Mouse (Mus musculus) c-Kit-positive CD71-negative TER-119-negative erythroid progenitor cells, embryonic 14.5 days (primary cell): ENCODE measurements at regions not wholly inside any gene's neighbourhood (a gene's known extent, or its start where the extent isn't known, plus 50 kb on each side); places are given as distances from the start of the nearest gene placed in this dataset.
A peak's percentile ranks its signal among the peaks of the same experiment; 100 is the strongest.

Source experiments
- DNase-seq: peaks from one replicate; pipeline ENCODE4 v3.0.0-alpha.2; 2013; ENCODE audit warnings: low read depth

DNA sequence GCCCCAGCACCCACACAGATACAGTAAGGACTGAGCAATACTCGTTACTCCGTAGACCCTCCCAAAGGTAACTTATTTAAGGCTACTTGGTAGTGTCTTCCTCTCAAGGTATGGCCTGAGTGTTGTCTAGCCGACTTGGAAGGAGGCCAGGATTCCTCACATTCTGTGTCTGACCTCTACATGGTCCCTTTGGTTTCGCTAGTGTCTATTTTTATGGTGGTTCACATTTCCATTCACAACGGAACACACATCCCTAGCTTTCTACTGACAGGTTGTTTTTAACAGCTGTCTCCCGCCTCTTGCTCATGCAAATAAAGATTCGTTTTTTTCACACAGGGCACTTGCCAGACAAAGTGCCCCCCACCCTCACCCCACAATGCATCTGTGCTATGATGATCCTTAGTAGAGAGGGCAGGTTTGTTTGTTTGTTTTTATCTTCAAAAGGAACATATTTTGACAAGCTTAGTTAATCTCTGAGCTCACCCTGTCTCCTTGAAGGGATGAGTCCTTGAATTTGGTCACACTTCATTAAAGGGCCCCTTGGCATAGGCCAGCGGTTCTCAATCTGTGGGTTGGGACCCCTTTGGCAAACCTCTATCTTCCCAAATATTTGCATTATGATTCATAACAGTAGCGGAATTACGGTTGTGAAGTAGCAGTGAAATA is 52.7 kb downstream of the Phlda1 start:
- DNase-seq: no peak

- no peak for DNase-seq
These were observed 53.5 kb downstream of the Phlda1 start for GRCm38 (mm10) chr10:111559341-111560246.

DNA sequence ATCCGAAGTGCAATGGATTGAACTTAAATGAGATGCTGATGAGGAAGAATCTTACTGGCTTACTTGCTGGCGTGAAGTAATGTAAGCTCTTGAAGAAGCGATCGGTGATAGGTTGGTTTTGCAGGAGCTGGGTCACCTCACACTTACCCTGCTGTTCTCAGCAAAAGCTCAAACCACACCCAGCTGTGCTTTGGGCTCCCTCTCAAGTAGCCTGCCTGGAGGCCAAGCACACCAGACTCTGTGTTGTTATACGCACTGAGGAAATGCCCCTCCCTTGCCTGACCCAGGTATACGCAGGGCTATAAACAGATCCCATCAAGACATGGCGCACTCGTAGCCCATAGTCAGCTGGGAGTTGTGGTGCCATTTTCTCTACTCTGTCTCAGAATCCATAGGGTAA is 56.5 kb downstream of the Phlda1 start:
- no peak for DNase-seq

DNA sequence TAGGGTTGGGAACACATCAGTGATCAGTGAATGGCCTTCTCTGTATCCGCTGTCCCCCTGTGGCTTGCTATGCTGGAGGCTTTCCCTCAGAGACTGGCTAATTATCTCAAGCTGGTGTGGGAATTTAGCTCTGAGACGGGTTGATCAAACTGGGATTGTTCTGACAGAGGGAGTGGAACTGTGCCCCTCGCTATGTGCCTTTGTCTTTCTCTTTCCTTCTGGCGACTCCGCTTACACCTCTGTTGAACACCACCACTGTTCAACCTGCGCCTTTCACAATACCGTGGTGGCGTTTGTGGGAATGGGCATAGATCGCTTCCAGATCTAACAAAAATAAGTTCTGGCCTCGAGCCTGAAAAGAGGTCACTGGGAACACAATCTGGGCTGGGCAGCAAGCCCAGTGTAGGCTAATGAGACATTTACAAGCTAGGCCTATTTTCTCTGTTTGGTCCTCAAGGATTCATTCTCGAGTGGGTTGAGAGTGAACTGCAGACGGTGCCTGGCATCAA is 60.8 kb downstream of the Phlda1 start:
- DNase-seq: no peak

DNA sequence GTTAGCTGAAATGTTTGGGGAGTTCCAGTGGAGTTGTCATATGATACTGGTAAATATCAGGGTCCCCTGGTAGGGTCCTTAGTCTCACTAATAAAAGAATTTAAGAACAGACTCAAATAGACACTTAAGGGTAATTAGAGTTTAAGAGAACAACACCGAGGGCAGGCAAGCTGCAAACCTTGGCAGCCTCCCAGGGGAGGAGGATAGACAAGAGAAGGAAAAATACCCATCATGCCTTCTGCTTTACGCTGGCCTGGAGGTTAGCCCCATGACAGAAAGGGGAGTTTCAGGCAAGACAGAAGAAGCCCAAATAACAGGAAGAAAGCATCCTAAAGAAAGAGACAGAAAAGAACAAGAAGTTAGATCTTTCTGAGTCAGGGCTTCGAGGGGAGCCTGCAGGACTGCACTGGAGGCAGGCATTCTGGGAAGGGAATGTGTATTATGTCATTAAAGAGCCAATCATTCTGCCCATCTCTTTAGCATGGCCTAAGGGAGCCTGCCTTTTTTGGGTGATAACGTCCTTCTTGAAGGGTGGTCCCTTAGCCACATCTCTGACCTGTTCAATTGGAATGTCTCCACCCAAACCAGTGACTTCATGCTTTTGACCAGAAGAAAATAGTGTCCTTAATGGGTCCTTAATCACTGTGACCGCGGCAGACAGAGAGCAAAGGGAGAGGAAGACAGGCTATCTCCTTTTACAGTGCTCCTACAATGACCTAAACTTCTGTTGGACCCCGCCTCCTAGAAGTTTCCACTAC is 64.6 kb downstream of the Phlda1 start:
- DNase-seq: no peak

- no peak for DNase-seq
These were observed 68.1 kb downstream of the Phlda1 start for GRCm38 (mm10) chr10:111574231-111574630.

- DNase-seq: no peak
These were observed 68.7 kb downstream of the Phlda1 start for GRCm38 (mm10) chr10:111574812-111575211.

- no peak for DNase-seq
These were observed 69.2 kb downstream of the Phlda1 start for GRCm38 (mm10) chr10:111575256-111575655.

DNA sequence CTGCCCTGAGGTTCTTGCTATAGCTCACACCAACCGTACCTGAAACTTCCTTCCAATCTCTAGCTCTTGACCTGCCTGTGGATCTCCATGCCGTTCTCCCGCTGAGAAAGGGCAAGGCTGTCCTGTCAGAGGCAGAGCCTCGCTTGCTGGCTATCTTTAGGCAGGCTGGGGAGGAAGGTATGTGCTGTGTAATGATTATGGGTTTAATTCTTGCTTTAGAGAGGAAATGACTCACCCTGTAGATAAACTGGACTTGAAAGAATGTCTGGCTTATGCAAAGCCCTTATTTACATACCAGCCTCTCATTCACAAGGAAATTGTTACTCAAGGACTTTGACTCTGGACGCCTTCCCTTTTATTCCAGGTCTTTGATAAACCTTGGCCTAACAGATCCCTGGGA is 69.8 kb downstream of the Phlda1 start:
- peak; percentile 39 for DNase-seq

DNA sequence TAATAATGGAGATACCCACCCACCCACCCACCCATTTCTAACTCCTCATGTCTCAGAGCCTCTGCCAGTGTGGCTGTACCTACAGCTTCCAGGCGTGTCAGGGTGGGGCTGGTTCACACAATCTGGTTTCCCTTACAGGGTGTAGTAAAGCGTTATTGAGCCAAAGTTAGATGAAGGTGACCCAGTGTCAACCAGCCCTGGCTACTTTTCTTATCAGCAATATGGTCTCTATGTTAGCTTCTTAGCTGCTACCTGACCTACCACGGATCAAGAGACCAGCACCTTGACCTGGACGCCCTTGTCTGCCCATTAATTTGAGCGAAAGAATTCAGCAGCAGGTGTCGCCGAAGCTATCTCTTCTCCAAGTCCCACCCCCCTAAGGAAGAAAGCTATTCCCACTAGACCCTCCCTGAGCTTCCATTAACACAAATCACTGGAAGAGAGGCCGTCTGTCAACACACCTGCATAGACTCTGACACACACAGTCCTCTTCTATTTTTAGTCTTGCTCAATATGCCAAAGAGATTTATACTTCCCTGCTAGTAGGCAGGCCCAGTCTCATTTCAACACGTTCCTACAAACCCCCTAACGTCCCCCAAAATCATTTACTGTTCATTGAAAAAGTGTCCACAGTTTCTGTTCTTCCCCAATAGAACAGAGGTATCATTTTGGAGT is 70.4 kb downstream of the Phlda1 start:
- no peak for DNase-seq

DNA sequence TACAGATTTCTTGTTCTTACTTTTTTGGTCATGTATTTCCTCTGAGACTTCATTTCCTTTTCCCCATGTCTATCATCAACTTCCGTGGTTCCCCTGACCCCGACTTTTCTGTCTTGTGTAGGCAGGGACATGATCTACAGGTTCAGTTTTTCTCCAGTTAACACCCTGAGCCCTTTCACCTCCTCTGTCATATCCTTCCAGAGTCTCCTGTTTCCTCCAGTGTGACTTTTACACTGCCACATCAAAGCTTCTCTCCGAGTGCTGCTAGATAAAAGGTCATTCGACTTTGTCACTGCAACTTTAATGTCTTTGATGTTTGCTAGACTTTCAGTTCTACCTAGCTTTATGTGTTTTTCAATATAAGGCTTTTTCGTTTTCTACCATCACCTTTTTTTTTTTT is 72.5 kb downstream of the Phlda1 start:
- no peak for DNase-seq

- no peak for DNase-seq
These were observed 73.4 kb downstream of the Phlda1 start for GRCm38 (mm10) chr10:111579481-111579880.

GRCm38 (mm10) chr10:111580401-111581100 is 74.5 kb downstream of the Phlda1 start:
- no peak for DNase-seq

DNA sequence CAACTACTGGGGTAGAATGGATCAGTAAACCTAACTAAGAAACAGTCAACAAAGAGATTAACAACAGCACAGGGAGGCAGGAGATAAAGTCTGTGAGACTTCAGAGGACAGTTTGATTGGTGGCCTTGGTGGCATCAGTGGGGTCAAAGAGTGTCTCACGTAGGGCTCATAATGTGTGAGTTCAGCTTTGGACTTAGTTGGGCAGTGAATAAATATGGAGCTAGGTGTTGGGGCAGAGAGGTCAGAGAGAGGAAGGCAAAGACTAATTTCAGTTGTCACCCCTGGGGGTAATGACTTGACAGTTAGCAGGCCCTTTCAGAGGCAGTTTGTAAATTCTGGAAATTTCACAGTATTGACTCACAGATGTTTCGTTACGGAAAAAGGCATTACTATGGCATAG is 75.8 kb downstream of the Phlda1 start:
- no peak for DNase-seq

DNA sequence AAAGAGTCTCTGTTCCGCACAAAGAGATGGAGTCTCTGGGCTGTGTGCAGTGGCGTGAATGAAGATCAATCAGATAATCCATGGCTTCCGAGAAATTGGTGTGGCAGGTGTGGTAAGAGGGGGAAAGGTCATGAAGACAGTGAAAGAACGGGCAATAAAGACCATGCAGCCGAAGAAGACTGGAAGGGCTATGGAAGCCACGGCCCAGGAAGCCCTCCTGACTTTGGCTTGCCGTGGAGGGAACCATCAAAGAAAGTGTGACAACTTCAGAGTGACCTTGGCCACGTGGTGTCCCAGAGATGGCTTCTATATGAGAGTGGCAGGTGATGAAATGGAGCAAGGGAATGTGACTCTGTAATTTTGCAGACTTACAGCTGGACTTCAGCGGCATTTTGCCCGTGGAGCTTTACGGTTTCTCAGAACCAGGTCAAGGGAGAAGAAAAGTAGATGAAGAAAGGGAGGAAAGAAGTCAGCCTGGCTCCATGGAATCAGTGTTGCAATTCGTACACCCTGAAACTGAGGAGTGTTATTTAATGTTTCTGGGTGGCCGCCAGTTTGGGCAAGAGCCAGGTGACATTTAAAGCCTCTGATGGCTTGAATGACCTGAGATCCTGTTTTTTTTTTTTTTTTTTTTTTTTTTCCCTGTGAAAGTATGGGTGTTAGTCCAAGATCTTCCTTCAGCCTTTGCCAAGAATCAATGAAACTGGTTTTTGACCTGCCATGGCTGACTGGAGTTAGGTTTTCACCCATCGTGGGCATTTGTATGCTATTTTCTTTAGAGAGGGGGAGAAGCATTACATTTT is 76.4 kb downstream of the Phlda1 start:
- no peak for DNase-seq

GRCm38 (mm10) chr10:111583124-111583743 is 77.1 kb downstream of the Phlda1 start:
- DNase-seq: no peak

DNA sequence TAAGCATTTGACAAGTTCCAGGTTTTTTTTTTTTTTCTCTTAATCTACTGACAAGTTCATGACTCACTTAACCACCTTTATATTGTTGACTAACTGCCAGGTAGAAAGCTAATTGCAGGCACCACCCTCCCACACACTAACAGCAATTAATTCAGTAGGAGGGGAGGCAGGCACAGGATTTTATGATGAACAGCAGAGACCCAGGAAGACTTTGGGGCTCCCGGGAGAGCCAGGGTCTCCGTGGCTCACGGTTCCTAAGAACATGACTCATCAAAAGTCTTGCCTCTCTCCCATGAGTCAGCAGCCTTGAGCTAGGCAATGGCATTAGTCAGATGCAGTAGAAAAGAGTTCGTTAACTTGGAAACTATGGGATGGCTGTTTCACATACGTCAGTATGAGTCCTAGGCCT is 77.7 kb downstream of the Phlda1 start:
- DNase-seq: no peak

DNA sequence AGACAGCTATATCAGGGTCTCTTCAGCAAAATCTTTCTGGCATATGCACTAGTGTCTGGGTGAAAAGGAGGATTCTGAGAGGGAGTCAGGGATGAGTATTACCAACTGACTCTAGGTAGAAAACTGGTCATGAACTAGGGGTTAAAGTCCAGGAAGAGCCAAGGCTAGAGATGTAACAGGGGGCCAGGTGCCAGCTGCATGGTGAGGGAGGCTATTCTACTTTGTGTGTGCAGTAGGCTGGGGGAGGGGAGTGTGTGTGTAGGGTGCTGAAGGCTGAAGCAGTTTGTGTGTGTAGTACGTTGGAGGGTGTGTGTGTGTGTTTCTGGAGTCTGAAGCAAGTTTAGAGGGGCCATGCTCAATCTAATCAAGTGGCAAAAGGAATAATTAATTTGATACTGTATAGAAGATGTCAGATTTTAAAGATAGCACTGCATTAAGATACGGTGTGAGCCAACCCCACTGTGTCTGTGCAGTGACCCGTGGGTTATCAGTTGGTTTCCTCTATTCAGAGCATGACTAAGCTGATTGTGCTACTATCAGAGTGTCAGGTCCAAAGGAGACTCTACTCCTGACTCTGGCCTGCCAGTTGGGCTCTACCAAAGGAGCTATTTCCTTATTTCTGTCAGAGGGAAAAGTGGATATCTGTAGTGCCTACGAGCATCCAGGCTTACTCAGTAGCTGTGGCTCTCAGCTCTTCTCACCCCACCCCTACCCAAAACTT is 82.0 kb downstream of the Phlda1 start:
- DNase-seq: no peak

GRCm38 (mm10) chr10:111589186-111589585 is 83.1 kb downstream of the Phlda1 start:
- no peak for DNase-seq
